Mouse (Mus musculus): ENCODE results near the gene Sp3. TPM values are rescaled to one million over a fixed set of nuclear protein-coding genes. Genes with fewer than 3 reads are reported as not detected.
"Not testable (repeated sequence)": the region's sequence is repeated elsewhere in the genome, so short reads cannot be mapped to it uniquely, and the experiment has no call there.

The Sp3 gene
- polyA plus RNA-seq, 1 experiment = 8.8 TPM

GRCm38 (mm10) chr2:72996808-72997378 is 16.6 kb upstream of the Sp3 start:
- no peaks in the 10 kb centered on the region for H3K27me3 ChIP-seq (ENCODE audit: control insufficient read depth, insufficient read depth, insufficient read length)
- H3K4me3 ChIP-seq (ENCODE audit: insufficient read depth, poor library complexity, severe bottlenecking) = no peak overlapping the region
- no peaks in the 10 kb centered on the region for H3K79me2 ChIP-seq (ENCODE audit: control insufficient read depth, insufficient read depth)
- H3K36me3 ChIP-seq (ENCODE audit: control insufficient read depth, insufficient read depth) = no peaks in the 10 kb centered on the region
- no peak for TF ChIP-seq FOSL1 (IDR thresholded peaks at IDR 0.05; ENCODE audit: insufficient read depth, low read length, poor library complexity, severe bottlenecking)
- TF ChIP-seq USF1 (IDR thresholded peaks at IDR 0.05; ENCODE audit: low read depth) = no peak
- TF ChIP-seq MYOD1 (IDR thresholded peaks at IDR 0.05; ENCODE audit: control insufficient read depth, insufficient read length, low read depth) = no peak
- no peak for TF ChIP-seq CTCF (IDR thresholded peaks at IDR 0.05; ENCODE audit: control insufficient read depth, insufficient read depth, insufficient read length)
- TF ChIP-seq CEBPB (IDR thresholded peaks at IDR 0.05; ENCODE audit: low read depth) = no peak
- no peak for TF ChIP-seq MYOG (IDR thresholded peaks at IDR 0.05; ENCODE audit: control insufficient read depth, extremely low read depth, insufficient read length)
- no peak for TF ChIP-seq MAX (IDR thresholded peaks at IDR 0.05)
- no peak overlapping the region for H3ac ChIP-seq (ENCODE audit: control insufficient read depth, insufficient read length, low read depth)
- no peaks in the 10 kb centered on the region for H3K79me3 ChIP-seq (ENCODE audit: low read depth)

- no peak for TF ChIP-seq MYOD1 (IDR thresholded peaks at IDR 0.05; ENCODE audit: control insufficient read depth, insufficient read length, low read depth)
- Histone ChIP-seq H3K27me3 (ENCODE audit: control insufficient read depth, insufficient read depth, insufficient read length) (no peaks in the 10 kb centered on the region), H3K36me3 (ENCODE audit: control insufficient read depth, insufficient read depth) (no peaks in the 10 kb centered on the region), H3K79me3 (ENCODE audit: low read depth) (no peaks in the 10 kb centered on the region), H3K79me2 (ENCODE audit: control insufficient read depth, insufficient read depth) (no peaks in the 10 kb centered on the region), H3K4me3 (ENCODE audit: insufficient read depth, poor library complexity, severe bottlenecking) (no peak overlapping the region), H3ac (ENCODE audit: control insufficient read depth, insufficient read length, low read depth) (no peak overlapping the region)
Observed at GRCm38 (mm10) chr2:72995346-72996097, 15.3 kb upstream of the Sp3 start.

- H3K4me3 ChIP-seq (ENCODE audit: insufficient read depth, poor library complexity, severe bottlenecking) = no peak overlapping the region
- no peaks in the 10 kb centered on the region for H3K36me3 ChIP-seq (ENCODE audit: control insufficient read depth, insufficient read depth)
- no peaks in the 10 kb centered on the region for H3K27me3 ChIP-seq (ENCODE audit: control insufficient read depth, insufficient read depth, insufficient read length)
- no peaks in the 10 kb centered on the region for H3K79me3 ChIP-seq (ENCODE audit: low read depth)
- H3ac ChIP-seq (ENCODE audit: control insufficient read depth, insufficient read length, low read depth) = no peak overlapping the region
- no peaks in the 10 kb centered on the region for H3K79me2 ChIP-seq (ENCODE audit: control insufficient read depth, insufficient read depth)
- TF ChIP-seq CEBPB (IDR thresholded peaks at IDR 0.05; ENCODE audit: low read depth) = no peak
- no peak for TF ChIP-seq FOSL1 (IDR thresholded peaks at IDR 0.05; ENCODE audit: insufficient read depth, low read length, poor library complexity, severe bottlenecking)
Observed at GRCm38 (mm10) chr2:72994165-72994564, 13.9 kb upstream of the Sp3 start.

- TF ChIP-seq CEBPB (IDR thresholded peaks at IDR 0.05; ENCODE audit: low read depth) = no peak
- no peak for TF ChIP-seq MYOG (IDR thresholded peaks at IDR 0.05; ENCODE audit: control insufficient read depth, extremely low read depth, insufficient read length)
- no peak for TF ChIP-seq CTCF (IDR thresholded peaks at IDR 0.05; ENCODE audit: control insufficient read depth, insufficient read depth, insufficient read length)
- no peak for TF ChIP-seq MYOD1 (IDR thresholded peaks at IDR 0.05; ENCODE audit: control insufficient read depth, insufficient read length, low read depth)
- no peak for TF ChIP-seq USF1 (IDR thresholded peaks at IDR 0.05; ENCODE audit: low read depth)
- TF ChIP-seq FOSL1 (IDR thresholded peaks at IDR 0.05; ENCODE audit: insufficient read depth, low read length, poor library complexity, severe bottlenecking) = no peak
- TF ChIP-seq MAX (IDR thresholded peaks at IDR 0.05) = no peak
- Histone ChIP-seq H3K27me3 (ENCODE audit: control insufficient read depth, insufficient read depth, insufficient read length) (no peaks in the 10 kb centered on the region), H3K79me3 (ENCODE audit: low read depth) (no peaks in the 10 kb centered on the region), H3K79me2 (ENCODE audit: control insufficient read depth, insufficient read depth) (no peaks in the 10 kb centered on the region), H3K4me3 (ENCODE audit: insufficient read depth, poor library complexity, severe bottlenecking) (no peak overlapping the region), H3K36me3 (ENCODE audit: control insufficient read depth, insufficient read depth) (no peaks in the 10 kb centered on the region), H3ac (ENCODE audit: control insufficient read depth, insufficient read length, low read depth) (no peak overlapping the region)
Observed at GRCm38 (mm10) chr2:72992497-72992896, 12.3 kb upstream of the Sp3 start.

- not testable (repeated sequence) for H3K27me3 ChIP-seq (ENCODE audit: control insufficient read depth, insufficient read depth, insufficient read length)
Observed at GRCm38 (mm10) chr2:72988945-72989344, 8.7 kb upstream of the Sp3 start.

GRCm38 (mm10) chr2:72986616-72987015 is 6.4 kb upstream of the Sp3 start, which contains the start of gene Gm11084:
Gm11084 (minus strand) TSS chr2:72986716.
- Histone ChIP-seq H3K79me3 (ENCODE audit: low read depth) (no peaks in the 10 kb centered on the region), H3K36me3 (ENCODE audit: control insufficient read depth, insufficient read depth) (no peaks in the 10 kb centered on the region), H3ac (ENCODE audit: control insufficient read depth, insufficient read length, low read depth) (no peak within 1 kb of the TSS), H3K4me3 (ENCODE audit: insufficient read depth, poor library complexity, severe bottlenecking) (no peak within 1 kb of the TSS), H3K79me2 (ENCODE audit: control insufficient read depth, insufficient read depth) (peaks cover 6% of the 10 kb centered on the region), H3K27me3 (ENCODE audit: control insufficient read depth, insufficient read depth, insufficient read length) (no peaks in the 10 kb centered on the region)
- no peak for TF ChIP-seq MYOG (IDR thresholded peaks at IDR 0.05; ENCODE audit: control insufficient read depth, extremely low read depth, insufficient read length)
- TF ChIP-seq USF1 (IDR thresholded peaks at IDR 0.05; ENCODE audit: low read depth) = no peak
- TF ChIP-seq MYOD1 (IDR thresholded peaks at IDR 0.05; ENCODE audit: control insufficient read depth, insufficient read length, low read depth) = no peak
- no peak for TF ChIP-seq MAX (IDR thresholded peaks at IDR 0.05)
- TF ChIP-seq CEBPB (IDR thresholded peaks at IDR 0.05; ENCODE audit: low read depth) = no peak
- no peak for TF ChIP-seq CTCF (IDR thresholded peaks at IDR 0.05; ENCODE audit: control insufficient read depth, insufficient read depth, insufficient read length)
- TF ChIP-seq FOSL1 (IDR thresholded peaks at IDR 0.05; ENCODE audit: insufficient read depth, low read length, poor library complexity, severe bottlenecking) = no peak

More at GRCm38 (mm10) chr2:72988945-72989344, 8.7 kb upstream of the Sp3 start:
- not testable (repeated sequence) for H3K4me3 ChIP-seq (ENCODE audit: insufficient read depth, poor library complexity, severe bottlenecking); H3ac ChIP-seq (ENCODE audit: control insufficient read depth, insufficient read length, low read depth); H3K36me3 ChIP-seq (ENCODE audit: control insufficient read depth, insufficient read depth); H3K79me3 ChIP-seq (ENCODE audit: low read depth); H3K79me2 ChIP-seq (ENCODE audit: control insufficient read depth, insufficient read depth)

Data from C2C12 (cell line).